Mouse (Mus musculus) C2C12 (cell line): ENCODE data around the gene Kcnj5. TPM values are rescaled to one million over a fixed set of nuclear protein-coding genes. Genes with fewer than 3 reads are reported as not detected.

Experiments used
- H3K27me3 ChIP-seq: one replicate; pipeline ENCODE4 v1.6.1; 2011; ENCODE audit not compliant: control insufficient read depth, insufficient read depth, insufficient read length
- H3K36me3 ChIP-seq: one replicate; pipeline ENCODE4 v1.6.1; 2011; ENCODE audit not compliant: control insufficient read depth, insufficient read depth
- H3K4me3 ChIP-seq: one replicate; pipeline ENCODE4 v1.5.1; 2011; ENCODE audit warnings: mild to moderate bottlenecking, control low read depth; ENCODE audit not compliant: poor library complexity, insufficient read depth, severe bottlenecking
- H3K79me2 ChIP-seq: one replicate; pipeline ENCODE4 v1.6.1; 2011; ENCODE audit not compliant: control insufficient read depth, insufficient read depth
- H3K79me3 ChIP-seq: one replicate; pipeline ENCODE4 v1.6.1; 2011; ENCODE audit warnings: low read depth, control low read depth
- H3ac ChIP-seq: one replicate; pipeline ENCODE3; 2011; ENCODE audit warnings: low read depth; ENCODE audit not compliant: control insufficient read depth, insufficient read length
- CEBPB ChIP-seq: IDR thresholded peaks from one replicate; pipeline ENCODE4 v1.6.1; 2011; ENCODE audit warnings: low read depth, mild to moderate bottlenecking, control low read depth, moderate library complexity
- CTCF ChIP-seq: IDR thresholded peaks from one replicate; pipeline ENCODE4 v1.5.1; 2011; ENCODE audit not compliant: control insufficient read depth, insufficient read depth, insufficient read length
- FOSL1 ChIP-seq: IDR thresholded peaks from one replicate; pipeline ENCODE4 v1.8.0; 2011; ENCODE audit warnings: mild to moderate bottlenecking, low read length; ENCODE audit not compliant: poor library complexity, insufficient read depth, severe bottlenecking
- MAX ChIP-seq: IDR thresholded peaks from one replicate; pipeline ENCODE4 v1.6.1; 2011; ENCODE audit warnings: mild to moderate bottlenecking, control low read depth
- MYOD1 ChIP-seq: IDR thresholded peaks from one replicate; pipeline ENCODE4 v1.6.1; 2011; ENCODE audit warnings: low read depth; ENCODE audit not compliant: control insufficient read depth, insufficient read length
- MYOG ChIP-seq: IDR thresholded peaks from one replicate; pipeline ENCODE4 v1.6.1; 2011; ENCODE audit not compliant: control insufficient read depth, insufficient read length; ENCODE audit errors: extremely low read depth
- USF1 ChIP-seq: IDR thresholded peaks from one replicate; pipeline ENCODE4 v1.6.1; 2011; ENCODE audit warnings: low read depth, mild to moderate bottlenecking, control low read depth, moderate library complexity
- polyA plus RNA-seq: library from polyadenylated mRNA; unstranded; fragments of >200 nt; fragmentation: generic; extraction: Trizol; gene quantifications from one replicate; pipeline ENCODE4 v1.2.1, GENCODE M21; 2012; ENCODE audit warnings: missing spikeins

Kcnj5 gene
- polyA plus RNA-seq, 1 experiment = not detected

GRCm38 (mm10) chr9:32340831-32341230 lies 3.3 kb downstream of the Kcnj5 start:
- Histone ChIP-seq H3K27me3 (peaks cover 46% of the 10 kb centered on the region), H3ac (no peak overlapping the region), H3K4me3 (no peak overlapping the region), H3K79me2 (no peaks in the 10 kb centered on the region), H3K36me3 (no peaks in the 10 kb centered on the region), H3K79me3 (no peaks in the 10 kb centered on the region)
- no peak for TF ChIP-seq MYOG
- no peak for TF ChIP-seq MYOD1
- TF ChIP-seq USF1 = no peak
- TF ChIP-seq CEBPB = no peak
- no peak for TF ChIP-seq FOSL1
- TF ChIP-seq CTCF = no peak
- TF ChIP-seq MAX = no peak

DNA sequence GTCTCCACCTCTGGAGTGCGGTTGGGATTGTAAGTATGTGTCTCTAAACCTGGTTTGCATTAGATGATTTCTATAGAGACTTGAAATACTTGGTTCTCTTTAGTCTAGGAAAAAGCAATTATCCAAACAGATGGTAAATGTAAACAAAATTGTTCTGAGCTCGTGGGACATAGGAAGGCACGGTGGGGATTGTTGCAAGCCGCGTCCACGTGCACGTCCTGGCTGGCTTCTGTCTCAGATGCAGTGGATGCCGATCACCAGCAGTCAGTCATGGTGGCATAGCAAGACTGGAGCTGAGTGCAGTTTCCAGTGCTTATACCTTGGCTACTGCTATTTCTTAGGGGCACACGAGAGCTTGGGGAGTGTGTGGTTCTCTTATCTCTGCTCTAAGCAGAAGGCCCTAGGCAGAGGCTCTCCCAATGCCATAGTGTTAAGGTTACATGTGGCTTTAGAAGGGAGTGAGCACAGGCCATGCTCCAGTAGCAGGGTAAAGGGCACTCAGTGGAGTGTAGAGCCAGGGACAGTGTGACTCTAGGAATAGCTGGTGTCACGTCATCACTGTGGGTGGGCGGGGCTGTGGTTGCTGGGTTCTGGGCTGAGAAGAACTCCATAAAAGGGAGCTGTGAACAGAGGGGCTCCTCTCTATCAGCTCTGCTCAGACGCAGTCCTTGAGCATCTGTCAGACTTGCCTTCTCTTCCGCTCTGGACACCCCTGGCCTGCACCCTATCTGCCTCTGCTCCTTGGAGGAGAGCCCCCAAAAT lies 8.6 kb downstream of the Kcnj5 start:
- H3K36me3 ChIP-seq = no peaks in the 10 kb centered on the region
- H3K79me2 ChIP-seq = no peaks in the 10 kb centered on the region
- no peaks in the 10 kb centered on the region for H3K79me3 ChIP-seq
- H3K4me3 ChIP-seq = no peak overlapping the region
- no peak overlapping the region for H3ac ChIP-seq
- TF ChIP-seq FOSL1 (no peak), MYOG (no peak), CEBPB (no peak), USF1 (no peak), MYOD1 (no peak), MAX (no peak), CTCF (no peak)
- peaks cover 35% of the 10 kb centered on the region for H3K27me3 ChIP-seq

DNA sequence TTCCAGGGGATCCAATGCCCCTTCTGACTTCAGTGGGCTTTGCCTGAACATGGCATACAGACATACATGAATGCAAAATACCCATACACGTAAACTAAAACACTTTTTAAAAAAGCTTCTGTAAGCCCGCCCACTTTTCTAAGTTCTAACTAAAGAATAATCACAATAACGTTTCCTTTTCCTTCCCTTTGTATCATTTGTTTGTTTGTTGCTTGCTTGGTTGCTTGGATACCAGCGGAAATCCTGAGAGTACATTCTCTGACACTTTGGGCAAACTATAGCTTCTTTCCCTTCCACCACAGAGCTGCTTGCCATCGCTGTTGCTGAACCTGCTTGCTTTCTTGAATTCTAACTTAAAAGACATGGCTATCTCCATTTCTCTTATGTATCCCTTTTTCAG lies 13.0 kb downstream of the Kcnj5 start:
- H3K4me3 ChIP-seq = no peak overlapping the region

GRCm38 (mm10) chr9:32328777-32329176 lies 15.4 kb downstream of the Kcnj5 start:
- Histone ChIP-seq H3K27me3 (peaks cover 14% of the 10 kb centered on the region), H3ac (no peak overlapping the region), H3K79me3 (no peaks in the 10 kb centered on the region), H3K79me2 (no peaks in the 10 kb centered on the region), H3K36me3 (no peaks in the 10 kb centered on the region), H3K4me3 (no peak overlapping the region)
- TF ChIP-seq CTCF (no peak), CEBPB (no peak)

More for the DNA sequence above, 13.0 kb downstream of the Kcnj5 start:
- Histone ChIP-seq H3ac (no peak overlapping the region), H3K79me2 (no peaks in the 10 kb centered on the region), H3K27me3 (peaks cover 30% of the 10 kb centered on the region), H3K79me3 (no peaks in the 10 kb centered on the region), H3K36me3 (no peaks in the 10 kb centered on the region)
- TF ChIP-seq MYOG (no peak), USF1 (no peak), MAX (no peak), MYOD1 (no peak), CTCF (no peak), FOSL1 (no peak), CEBPB (no peak)

GRCm38 (mm10) chr9:32323610-32324009 lies 20.5 kb downstream of the Kcnj5 start:
- TF ChIP-seq CEBPB (no peak), MYOG (no peak), MAX (no peak), CTCF (no peak)
- Histone ChIP-seq H3K36me3 (no peaks in the 10 kb centered on the region), H3K79me3 (no peaks in the 10 kb centered on the region), H3ac (no peak overlapping the region), H3K79me2 (no peaks in the 10 kb centered on the region), H3K4me3 (no peak overlapping the region), H3K27me3 (peaks cover 3% of the 10 kb centered on the region)

GRCm38 (mm10) chr9:32320167-32320566 lies 24.0 kb downstream of the Kcnj5 start:
- TF ChIP-seq CTCF (no peak), MYOD1 (no peak), CEBPB (no peak), MYOG (no peak), USF1 (no peak), FOSL1 (no peak)
- Histone ChIP-seq H3K36me3 (no peaks in the 10 kb centered on the region), H3K27me3 (peaks cover 3% of the 10 kb centered on the region)

More at GRCm38 (mm10) chr9:32320167-32320566, 24.0 kb downstream of the Kcnj5 start:
- Histone ChIP-seq H3K4me3 (no peak overlapping the region), H3ac (no peak overlapping the region), H3K79me2 (no peaks in the 10 kb centered on the region), H3K79me3 (no peaks in the 10 kb centered on the region)
